Mouse (Mus musculus) intestine, embryonic 16.5 days (tissue): ENCODE measurements at regions not wholly inside any gene's neighbourhood (a gene's known extent, or its start where the extent isn't known, plus 50 kb on each side); places are given as distances from the start of the nearest gene placed in this dataset.

Source experiments
- ATAC-seq: fragments of 200-750 bp; cut with Nextera tagmentation; 2 replicates; pipeline ENCODE4 v1.8.0; 2017; ENCODE audit warnings: moderate TSS enrichment, moderate library complexity
- H3K27ac ChIP-seq: fragments of 300-500 bp; sonication (generic); 2 replicates; pipeline ENCODE4 v1.5.1; 2014; ENCODE audit warnings: mild to moderate bottlenecking, low read length
- H3K27me3 ChIP-seq: fragments of 300-500 bp; sonication (generic); replicated peaks from 2 replicates; pipeline ENCODE4 v1.6.1; 2014; ENCODE audit warnings: low read length, control low read depth, mixed read lengths; ENCODE audit not compliant: control insufficient read depth, insufficient read depth
- H3K36me3 ChIP-seq: fragments of 300-500 bp; sonication (generic); 2 replicates; pipeline ENCODE4 v1.6.1; 2014; ENCODE audit warnings: low read length, control low read depth; ENCODE audit not compliant: control insufficient read depth, insufficient read depth
- H3K4me1 ChIP-seq: fragments of 300-500 bp; sonication (generic); 2 replicates; pipeline ENCODE4 v1.6.1; 2014; ENCODE audit warnings: low read length, control low read depth, mixed read lengths; ENCODE audit not compliant: control insufficient read depth, insufficient read depth
- H3K4me2 ChIP-seq: fragments of 300-500 bp; sonication (generic); 2 replicates; pipeline ENCODE4 v1.6.1; 2014; ENCODE audit warnings: low read depth, low read length, control low read depth
- H3K4me3 ChIP-seq: fragments of 300-500 bp; sonication (generic); 2 replicates; pipeline ENCODE4 v1.5.1; 2014; ENCODE audit warnings: mild to moderate bottlenecking, low read length
- H3K9ac ChIP-seq: fragments of 300-500 bp; sonication (generic); 2 replicates; pipeline ENCODE4 v1.6.1; 2014; ENCODE audit warnings: low read depth, low read length
- H3K9me3 ChIP-seq: fragments of 300-500 bp; sonication (generic); 2 replicates; pipeline ENCODE4 v1.6.1; 2016; ENCODE audit warnings: low read length, control low read depth; ENCODE audit not compliant: control insufficient read depth
- WGBS: fragments of 180-500 bp; shearing (Covaris S2); extraction: QIAGEN DNeasy Blood & Tissue Kit; methylation state at CpG from one replicate; pipeline ENCODE4 v1.1.7; 2014; 5-methylcytosine and 5-hydroxymethylcytosine counted together

DNA sequence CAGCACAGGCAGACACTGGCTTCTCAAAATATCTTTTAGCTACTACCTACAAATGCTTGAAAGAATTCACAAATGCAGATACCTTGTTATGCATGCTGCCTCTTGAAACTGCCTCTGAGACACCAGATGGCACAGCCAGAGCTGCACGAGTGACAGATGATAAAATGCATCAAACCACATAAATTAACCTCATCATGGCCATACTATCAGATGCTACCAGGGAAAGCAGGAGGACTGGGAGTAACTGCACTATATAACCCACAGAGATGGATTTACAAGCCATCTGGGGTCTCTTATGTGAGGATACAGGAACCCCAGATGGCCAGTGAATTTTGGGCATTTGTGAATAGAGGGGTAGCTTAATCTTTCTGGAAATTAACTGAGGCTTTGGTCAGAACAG, 597.7 kb upstream of the Map3k7 start:
- Histone ChIP-seq H3K27me3 (no peaks in the 10 kb centered on the region), H3K4me2 (no peak overlapping the region), H3K4me1 (no peaks in the 10 kb centered on the region), H3K27ac (no peak overlapping the region), H3K9me3 (no peaks in the 10 kb centered on the region), H3K36me3 (no peaks in the 10 kb centered on the region), H3K4me3 (no peak overlapping the region), H3K9ac (no peak overlapping the region)
- no peak for ATAC-seq
- WGBS: 58% methylated on average over 1 of the region's 1 CpGs

GRCm38 (mm10) chr4:31367031-31367430, 596.9 kb upstream of the Map3k7 start:
- Histone ChIP-seq H3K27me3 (no peaks in the 10 kb centered on the region), H3K27ac (no peak overlapping the region), H3K36me3 (no peaks in the 10 kb centered on the region), H3K9ac (no peak overlapping the region), H3K4me1 (no peaks in the 10 kb centered on the region), H3K9me3 (no peaks in the 10 kb centered on the region), H3K4me3 (no peak overlapping the region), H3K4me2 (no peak overlapping the region)
- ATAC-seq: no peak
- 67% methylated on average over 5 of the region's 5 CpGs for WGBS

DNA sequence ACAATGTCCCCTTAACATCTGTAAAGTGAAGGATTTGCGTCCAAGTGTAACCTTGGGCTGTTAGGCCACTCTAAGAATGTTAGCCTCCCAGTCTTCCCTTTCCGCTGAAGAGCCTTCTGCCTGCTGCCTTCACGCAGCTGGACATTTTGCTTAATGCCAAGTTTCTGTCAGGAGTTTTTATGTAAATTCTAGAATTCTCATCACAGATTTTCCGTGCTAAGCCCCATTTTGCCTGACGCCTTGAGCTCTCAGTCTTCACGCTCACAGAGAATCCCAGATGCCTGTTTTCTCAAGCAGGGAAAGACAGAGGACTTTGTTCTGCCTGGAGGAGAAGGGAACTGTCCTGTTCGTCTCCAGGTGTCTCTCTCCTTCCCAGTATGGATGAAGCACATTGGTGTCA, 593.8 kb upstream of the Map3k7 start:
- no peaks in the 10 kb centered on the region for H3K9me3 ChIP-seq
- H3K27me3 ChIP-seq: no peaks in the 10 kb centered on the region
- H3K4me3 ChIP-seq: no peak overlapping the region
- no peak overlapping the region for H3K9ac ChIP-seq
- H3K4me2 ChIP-seq: no peak overlapping the region
- no peak overlapping the region for H3K27ac ChIP-seq
- H3K36me3 ChIP-seq: no peaks in the 10 kb centered on the region
- WGBS: 58% methylated on average over 7 of the region's 7 CpGs
- H3K4me1 ChIP-seq: no peaks in the 10 kb centered on the region
- no peak for ATAC-seq

GRCm38 (mm10) chr4:31381069-31381969, 582.6 kb upstream of the Map3k7 start:
- 87% methylated on average over 8 of the region's 8 CpGs for WGBS
- Histone ChIP-seq H3K36me3 (no peaks in the 10 kb centered on the region), H3K27me3 (no peaks in the 10 kb centered on the region), H3K9me3 (no peaks in the 10 kb centered on the region), H3K4me1 (no peaks in the 10 kb centered on the region), H3K27ac (no peak overlapping the region), H3K4me3 (no peak overlapping the region), H3K4me2 (no peak overlapping the region), H3K9ac (no peak overlapping the region)
- no peak for ATAC-seq

- no peak overlapping the region for H3K9ac ChIP-seq
- WGBS: 61% methylated on average over 4 of the region's 4 CpGs
- no peak for ATAC-seq
- H3K27ac ChIP-seq: no peak overlapping the region
- no peak overlapping the region for H3K4me2 ChIP-seq
- no peaks in the 10 kb centered on the region for H3K9me3 ChIP-seq
- H3K4me3 ChIP-seq: no peak overlapping the region
- no peaks in the 10 kb centered on the region for H3K27me3 ChIP-seq
- H3K4me1 ChIP-seq: no peaks in the 10 kb centered on the region
- no peaks in the 10 kb centered on the region for H3K36me3 ChIP-seq
Observed at GRCm38 (mm10) chr4:31392932-31393632, 570.8 kb upstream of the Map3k7 start.

DNA sequence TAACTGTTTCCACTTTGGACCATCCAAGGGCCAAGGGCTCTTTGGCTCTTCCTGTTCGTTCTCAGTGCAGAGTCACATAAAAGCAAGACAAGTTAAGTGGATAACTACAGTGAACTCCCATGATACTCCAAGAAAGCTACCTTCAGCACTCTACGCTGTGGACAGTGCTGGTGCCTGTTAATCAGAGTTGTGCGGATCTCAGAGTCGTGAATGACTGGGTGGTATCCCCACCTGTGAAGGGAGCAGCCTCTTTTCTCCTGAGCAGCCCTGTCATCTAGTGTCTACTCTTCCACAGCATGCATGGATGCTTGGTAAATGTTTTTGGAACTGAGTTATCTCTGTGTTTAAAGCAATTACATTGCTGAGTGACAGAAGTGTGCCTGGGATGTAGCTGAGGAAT, 568.4 kb upstream of the Map3k7 start:
- Histone ChIP-seq H3K9me3 (no peaks in the 10 kb centered on the region), H3K4me3 (no peak overlapping the region), H3K9ac (no peak overlapping the region), H3K27ac (no peak overlapping the region), H3K36me3 (no peaks in the 10 kb centered on the region), H3K4me2 (no peak overlapping the region), H3K27me3 (no peaks in the 10 kb centered on the region), H3K4me1 (no peaks in the 10 kb centered on the region)
- ATAC-seq: no peak
- 60% methylated on average over 4 of the region's 4 CpGs for WGBS

DNA sequence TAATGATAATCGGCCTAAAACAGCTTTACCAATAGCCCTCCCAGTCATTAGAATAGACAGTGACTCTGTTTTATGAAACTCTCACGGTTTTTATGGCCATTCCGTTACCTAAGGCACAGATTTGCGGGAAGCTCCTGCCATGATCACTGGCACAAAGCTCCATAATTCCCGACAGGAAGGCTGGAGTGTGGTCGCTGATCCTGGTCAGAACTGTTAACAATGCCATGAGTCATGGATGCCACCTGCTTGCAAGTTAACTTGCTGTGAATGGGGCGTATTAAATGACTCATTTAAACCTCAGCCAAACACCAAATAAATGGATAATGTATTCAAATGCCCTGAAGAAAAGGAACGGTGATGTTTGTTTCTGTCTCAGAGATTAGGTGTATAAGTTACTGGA, 559.9 kb upstream of the Map3k7 start:
- H3K27ac ChIP-seq: no peak overlapping the region
- WGBS: 67% methylated on average over 8 of the region's 8 CpGs
- no peaks in the 10 kb centered on the region for H3K27me3 ChIP-seq
- no peak for ATAC-seq
- no peak overlapping the region for H3K4me2 ChIP-seq
- H3K36me3 ChIP-seq: no peaks in the 10 kb centered on the region
- no peak overlapping the region for H3K9ac ChIP-seq
- H3K4me3 ChIP-seq: no peak overlapping the region
- no peaks in the 10 kb centered on the region for H3K4me1 ChIP-seq
- H3K9me3 ChIP-seq: no peaks in the 10 kb centered on the region

GRCm38 (mm10) chr4:31404840-31405714, 558.8 kb upstream of the Map3k7 start:
- H3K9me3 ChIP-seq: no peaks in the 10 kb centered on the region
- ATAC-seq: peak; percentile 72
- no peak overlapping the region for H3K4me3 ChIP-seq
- WGBS: 35% methylated on average over 16 of the region's 16 CpGs
- H3K4me2 ChIP-seq: peak overlapping the region; percentile 4; the same call in 1 of the 2 replicates
- no peak overlapping the region for H3K9ac ChIP-seq
- no peaks in the 10 kb centered on the region for H3K27me3 ChIP-seq
- no peaks in the 10 kb centered on the region for H3K36me3 ChIP-seq
- 0 out of 2 replicates have a peak overlapping the region, but pooled peaks have one; percentile 20 for H3K27ac ChIP-seq
- no peaks in the 10 kb centered on the region for H3K4me1 ChIP-seq

- WGBS: 83% methylated on average over 3 of the region's 3 CpGs
- no peak overlapping the region for H3K9ac ChIP-seq
Observed at GRCm38 (mm10) chr4:31410157-31410556, 553.7 kb upstream of the Map3k7 start.

More at GRCm38 (mm10) chr4:31410157-31410556, 553.7 kb upstream of the Map3k7 start:
- ATAC-seq: no peak
- no peaks in the 10 kb centered on the region for H3K4me1 ChIP-seq
- H3K4me2 ChIP-seq: no peak overlapping the region
- H3K36me3 ChIP-seq: no peaks in the 10 kb centered on the region
- H3K27ac ChIP-seq: no peak overlapping the region
- H3K4me3 ChIP-seq: no peak overlapping the region
- no peaks in the 10 kb centered on the region for H3K9me3 ChIP-seq
- H3K27me3 ChIP-seq: no peaks in the 10 kb centered on the region
